Mouse (Mus musculus) MEL-GATA-1-ER (cell line): ENCODE data around the gene Tmem183a.

Experiments used
- DNase-seq: peaks from one replicate; pipeline ENCODE4 v3.0.0-alpha.2; 2012; ENCODE audit warnings: low read depth; ENCODE audit errors: extremely low read depth

Gene Tmem183a

DNA sequence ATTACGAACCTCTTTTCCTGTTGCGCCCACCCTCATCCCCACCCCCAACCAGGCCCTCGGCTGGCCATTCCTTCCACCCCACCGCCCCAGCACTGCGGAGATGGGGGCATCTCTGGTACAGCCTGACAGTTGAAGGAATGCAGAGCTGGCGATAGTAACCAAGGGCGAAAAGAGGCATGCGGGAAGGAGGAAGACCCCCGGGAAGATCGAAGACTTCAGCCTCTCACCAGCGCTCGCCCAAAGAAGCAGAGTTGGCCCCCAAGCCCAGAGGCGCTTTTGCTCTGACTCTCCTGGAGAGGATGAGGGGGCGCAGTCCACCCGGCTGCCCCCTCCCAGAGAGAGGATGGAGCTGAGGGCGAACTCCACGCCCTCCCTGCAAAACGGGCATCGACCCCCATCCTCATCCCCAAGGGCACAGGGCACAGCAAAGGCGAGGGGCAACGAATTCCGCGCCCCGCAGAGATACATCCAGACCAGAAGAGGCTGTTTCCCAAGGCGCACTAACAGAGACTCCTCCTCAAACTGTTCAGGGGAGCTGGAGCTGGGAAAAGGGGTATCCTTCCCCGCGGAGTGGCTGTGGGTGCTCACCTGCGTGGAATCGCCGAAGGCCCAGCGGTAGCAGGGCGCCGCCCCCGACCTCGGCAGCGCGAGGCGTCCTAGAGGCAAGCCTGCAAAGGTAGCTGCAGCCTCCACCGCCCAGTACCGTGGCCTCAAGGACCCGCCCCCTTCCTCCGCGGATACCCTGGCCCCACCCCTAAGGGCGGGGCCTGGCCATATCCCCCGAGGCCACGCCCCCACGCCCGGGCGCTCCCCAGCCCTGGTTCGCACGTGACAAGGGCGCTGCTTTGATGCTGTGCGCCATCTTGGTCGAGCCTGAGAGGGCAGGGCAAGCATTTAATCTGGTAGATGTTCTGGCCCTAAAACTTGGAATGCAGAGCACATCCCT lies 17.5 kb downstream of the Tmem183a start:
- no peak for DNase-seq

DNA sequence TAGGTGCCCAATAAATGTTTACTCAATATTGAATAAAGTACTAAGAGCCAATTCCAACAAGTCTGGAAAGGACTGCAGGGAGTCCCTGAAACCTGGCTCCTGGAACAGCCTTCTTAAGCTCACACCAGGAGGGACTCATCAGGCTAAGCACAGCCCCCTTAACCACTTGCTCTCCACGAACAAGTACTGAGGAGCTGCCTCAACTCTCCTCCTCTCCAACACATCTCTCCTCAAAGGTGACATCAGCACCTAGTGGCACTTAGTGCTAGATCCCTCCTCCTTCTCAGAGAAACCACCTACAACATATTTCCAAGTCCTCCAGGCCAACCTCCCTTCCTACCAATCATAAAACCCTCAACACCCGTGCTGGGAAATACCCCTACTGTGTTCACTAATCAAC lies 18.2 kb downstream of the Tmem183a start:
- no peak for DNase-seq

DNA sequence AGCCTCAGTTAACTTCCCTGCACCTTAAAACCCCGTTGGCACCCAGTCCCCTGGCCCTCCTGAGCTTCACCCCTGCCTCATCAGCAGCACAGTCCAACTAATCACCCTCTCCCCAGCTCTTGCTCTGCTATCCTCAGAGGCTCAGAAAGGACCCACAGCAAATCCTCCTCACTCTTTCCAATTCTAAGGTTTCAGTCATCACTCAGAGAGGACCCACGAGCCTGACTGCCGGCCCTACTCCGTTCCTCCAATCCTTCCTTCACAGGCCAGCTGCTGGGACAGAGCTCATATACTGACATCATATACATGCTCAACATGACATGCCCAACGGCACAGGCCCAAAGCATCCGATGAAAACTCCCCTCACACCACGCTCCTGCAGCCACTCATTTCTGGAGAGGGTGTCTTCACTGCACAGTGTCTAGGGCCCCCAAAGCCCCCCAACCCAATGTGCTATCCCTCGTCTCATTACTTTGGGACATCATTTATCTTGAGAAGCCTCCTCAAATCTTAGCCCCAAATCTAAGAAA lies 18.9 kb downstream of the Tmem183a start:
- DNase-seq = no peak

DNA sequence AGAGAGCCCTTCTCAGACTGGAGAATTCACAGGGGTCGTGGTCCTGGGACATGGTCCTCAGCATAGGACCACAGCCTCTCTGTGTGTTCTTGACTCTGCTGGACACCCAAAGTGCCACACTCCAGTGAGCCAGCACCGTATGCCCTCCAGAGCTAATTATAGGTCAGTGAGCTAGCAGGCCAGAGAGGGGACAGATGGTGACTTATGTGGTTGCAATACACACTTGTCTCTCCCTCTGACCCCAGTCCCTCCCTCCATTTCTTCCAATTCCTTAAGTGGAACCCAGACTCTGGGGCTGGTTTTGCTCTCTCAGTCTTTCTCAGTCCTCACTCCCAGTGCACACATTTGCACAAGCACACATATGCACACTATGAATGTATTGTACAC lies 19.5 kb downstream of the Tmem183a start:
- no peak for DNase-seq

DNA sequence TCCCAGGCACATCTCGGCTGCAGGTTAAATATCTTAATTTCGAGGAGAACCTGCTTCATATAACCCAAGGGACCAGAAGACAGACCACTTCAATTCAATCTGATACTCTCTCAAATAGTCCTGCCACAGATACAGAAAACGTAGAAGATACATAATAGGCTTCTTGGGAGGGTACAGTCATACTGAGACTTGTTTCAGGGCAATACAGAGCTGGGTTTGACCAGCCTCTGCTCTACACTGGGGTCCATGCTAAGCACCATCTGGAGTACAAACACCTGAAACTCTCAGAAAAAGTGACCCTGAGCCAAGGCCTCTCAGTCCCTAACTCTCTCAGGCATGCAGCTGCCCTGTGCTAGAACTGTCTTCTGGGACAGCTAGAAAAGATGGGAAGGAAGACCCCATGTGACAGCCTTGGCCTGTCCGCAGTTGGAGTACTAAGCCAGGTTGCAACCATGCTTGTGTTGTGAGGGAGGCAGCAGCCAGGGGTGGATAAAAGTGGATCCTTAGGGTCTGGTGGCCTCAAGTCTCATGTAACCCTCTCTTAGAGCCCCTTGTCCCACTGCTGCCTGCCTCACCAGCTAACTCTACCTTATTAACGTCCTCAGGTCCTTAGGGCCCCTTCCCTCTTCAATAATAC lies 20.0 kb downstream of the Tmem183a start:
- no peak for DNase-seq

DNA sequence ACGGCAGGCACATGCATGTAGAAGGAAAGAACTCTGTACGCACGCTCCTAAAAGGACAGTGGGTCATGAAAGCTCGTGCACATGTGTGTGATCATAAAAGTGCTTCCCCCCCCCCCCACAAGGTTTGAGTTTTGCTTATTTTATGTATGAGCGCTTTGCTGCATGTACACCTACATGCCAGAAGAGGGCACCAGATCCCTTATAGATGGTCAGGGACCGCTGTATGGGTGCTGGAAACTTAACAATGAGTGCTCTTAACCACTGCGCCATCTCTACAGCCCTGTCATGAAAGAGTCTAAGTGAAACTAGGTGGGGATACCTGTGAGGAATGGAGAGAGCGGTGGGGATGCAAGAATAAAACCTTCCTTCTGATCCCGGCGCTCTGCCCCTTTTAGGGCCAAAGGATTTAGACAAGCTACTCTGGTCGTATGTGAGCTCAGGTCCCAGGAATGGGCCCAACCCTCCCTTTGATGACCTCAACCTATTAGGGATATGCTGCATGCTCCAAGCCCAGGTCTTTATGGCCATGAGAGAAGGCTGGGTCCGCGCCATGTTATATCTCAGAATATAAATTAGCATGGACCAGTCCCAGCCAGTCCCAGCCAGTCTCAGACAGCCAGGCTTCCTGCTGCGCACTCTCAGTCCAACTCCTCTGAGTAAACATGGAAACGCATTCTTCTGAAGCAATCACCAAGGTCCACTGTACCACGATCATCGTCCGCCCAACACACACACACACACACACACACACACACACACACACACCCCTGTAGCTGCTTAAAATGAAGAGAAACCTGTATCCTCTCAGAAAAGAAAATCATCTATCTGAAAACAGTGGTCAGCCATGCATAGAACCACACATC lies 21.8 kb downstream of the Tmem183a start:
- DNase-seq = peak; percentile 21

DNA sequence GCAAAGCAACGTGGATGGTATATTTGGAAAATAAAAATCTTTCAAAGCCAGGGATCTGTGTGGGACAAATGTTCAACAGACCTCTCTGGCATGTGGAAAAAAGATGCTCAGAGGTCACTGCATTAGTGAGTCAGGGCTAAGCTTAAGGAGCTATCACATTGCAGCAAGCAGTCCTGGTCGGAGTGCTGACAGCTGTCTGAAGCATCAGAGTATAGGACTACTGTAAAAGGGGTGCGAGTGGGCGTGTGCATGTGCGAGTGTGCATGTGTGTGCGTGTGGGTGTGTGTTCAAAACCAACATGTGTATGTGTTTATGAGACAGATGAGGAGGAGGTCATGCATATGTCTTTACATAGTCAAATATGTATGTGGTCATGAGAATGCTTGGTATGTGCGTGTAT lies 22.6 kb downstream of the Tmem183a start:
- no peak for DNase-seq

DNA sequence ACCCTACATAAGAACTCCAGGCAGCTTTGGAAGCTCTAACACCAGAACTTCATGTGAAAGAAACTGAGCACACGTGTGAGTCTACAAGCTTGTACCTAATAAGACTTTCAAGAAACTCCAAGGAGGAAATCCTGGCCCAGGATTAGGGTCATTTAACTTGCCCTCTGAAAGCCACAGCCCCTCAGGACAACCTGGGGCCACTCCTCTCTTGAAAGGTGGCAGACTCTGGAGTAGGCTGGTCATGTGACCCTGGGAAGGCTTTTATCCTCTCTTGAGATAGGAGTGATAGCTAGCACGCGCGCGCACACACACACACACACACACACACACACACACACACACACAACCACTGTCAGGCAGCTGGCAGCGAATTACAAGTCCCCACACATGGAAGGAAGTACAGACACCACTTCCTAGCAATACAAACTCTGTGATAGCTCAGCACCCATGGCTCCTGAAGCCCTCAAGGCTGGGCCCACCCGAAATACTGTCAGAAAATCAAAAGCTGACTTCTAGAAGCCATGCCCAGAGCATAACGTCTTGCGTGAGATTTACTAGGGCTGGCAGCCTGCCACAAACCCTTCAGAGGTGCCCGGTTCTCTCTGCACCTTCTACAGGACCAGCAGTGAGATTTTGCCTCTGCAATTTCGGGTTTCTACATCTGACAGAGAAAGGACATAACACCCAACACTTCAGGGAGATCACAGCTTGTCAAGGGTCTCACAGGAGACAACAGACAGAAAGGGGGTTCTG lies 24.6 kb downstream of the Tmem183a start:
- no peak for DNase-seq

DNA sequence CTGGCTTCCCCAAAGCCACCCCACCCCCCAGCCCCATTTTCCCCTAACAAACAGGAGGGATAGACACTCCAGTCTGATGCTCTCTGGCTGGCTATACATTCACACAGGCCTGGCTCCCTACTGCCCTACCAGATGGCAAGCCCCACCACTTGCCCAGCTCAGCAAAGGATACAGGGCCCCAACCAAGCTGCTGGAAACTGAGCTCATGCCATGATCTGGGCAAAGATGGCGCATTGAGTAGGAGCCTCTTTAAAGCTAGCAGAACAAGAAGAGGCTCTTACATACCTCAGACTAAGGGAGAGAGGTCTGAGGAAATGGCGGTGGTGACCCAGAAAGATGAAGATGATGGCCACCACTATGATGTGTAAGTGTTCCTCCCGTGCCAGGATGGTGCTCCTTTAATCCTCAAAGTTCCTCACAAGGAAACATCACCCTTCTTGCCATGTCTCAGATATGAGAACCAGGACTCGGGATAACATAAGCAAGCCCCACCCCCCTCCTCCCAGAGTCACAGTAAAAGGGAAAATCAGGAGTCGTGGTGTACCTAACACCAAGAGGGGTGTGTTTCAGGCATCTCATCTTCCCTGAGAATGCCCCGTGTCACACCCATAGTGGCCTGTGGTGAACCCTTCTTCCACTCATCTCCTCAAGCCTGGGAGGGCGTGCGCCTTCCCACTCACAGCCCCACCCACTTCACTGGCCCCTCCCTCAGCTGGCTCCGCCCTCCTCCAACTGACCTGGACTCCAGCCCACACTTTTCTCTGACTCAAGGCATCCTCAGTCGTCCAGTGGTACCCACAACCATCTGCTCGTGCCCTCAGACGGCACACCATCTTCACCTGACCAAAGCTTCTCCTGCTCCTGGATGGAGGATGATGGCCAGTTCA lies 25.6 kb downstream of the Tmem183a start:
- DNase-seq = no peak

DNA sequence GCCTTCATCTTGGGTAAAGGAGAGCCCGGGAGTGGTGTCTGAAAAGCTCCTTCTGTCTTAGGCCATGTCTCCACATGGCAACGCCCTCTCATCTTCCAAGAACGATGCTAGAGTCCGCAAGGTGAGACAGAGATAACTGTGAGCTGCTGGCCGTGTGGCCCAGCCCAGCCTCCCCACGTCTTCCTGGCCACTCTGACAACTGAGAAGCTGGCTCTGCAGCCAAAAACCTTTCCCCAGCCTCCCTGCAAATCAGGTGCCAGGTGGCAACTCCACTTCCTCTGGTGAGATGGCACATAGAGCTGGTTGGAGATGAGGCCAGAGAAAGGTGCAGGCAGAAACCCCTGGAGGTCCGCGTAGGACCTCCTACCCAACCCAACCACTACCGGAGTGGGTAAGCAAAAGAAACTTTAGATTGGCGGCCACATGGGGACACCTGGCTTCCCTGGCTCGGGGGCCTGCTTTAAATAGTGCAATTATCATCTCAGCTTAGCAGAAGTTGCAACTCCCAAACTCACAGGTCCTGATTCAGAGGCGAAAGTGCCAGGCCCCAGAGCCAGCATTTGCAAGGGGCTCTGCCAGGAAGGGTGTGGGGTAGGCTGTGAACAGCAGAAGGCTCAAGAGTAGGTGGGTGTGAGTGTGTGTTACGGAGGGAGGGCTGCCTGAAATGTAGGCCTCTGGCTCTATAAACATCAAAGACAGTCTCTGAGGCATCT lies 26.4 kb downstream of the Tmem183a start:
- DNase-seq = no peak

DNA sequence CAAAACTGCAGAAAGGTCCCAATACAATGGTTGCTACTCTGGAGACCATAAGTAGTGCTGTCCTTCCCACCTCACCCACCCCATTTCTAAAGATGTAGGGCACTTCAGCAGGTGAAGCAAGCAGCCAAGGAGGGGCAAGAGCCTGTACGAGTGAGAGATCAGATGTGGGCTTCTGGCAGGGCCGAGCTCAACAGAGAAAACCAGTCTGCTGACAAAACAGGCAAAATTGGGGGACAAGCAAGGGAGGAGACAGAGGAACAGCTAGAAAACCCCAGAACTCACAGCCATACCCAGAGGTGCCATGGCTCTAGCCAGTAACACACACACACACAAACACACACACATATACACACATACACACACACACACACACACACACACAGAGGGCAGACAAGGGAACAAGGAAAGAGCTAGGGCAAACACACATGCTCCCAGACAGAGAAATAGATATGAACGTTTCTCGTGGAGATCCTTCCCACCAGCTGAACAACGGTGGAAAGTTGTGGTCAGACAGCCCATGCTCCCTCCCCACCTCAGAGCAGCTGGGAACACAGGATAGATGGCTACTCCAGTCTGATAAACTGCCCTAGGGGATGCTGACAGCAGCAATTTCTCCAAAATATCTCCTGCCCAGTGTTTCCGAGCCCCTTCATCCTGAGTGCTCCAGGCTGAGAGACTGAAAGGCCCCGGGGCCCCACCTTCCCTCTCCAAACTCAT lies 27.5 kb downstream of the Tmem183a start:
- no peak for DNase-seq

DNA sequence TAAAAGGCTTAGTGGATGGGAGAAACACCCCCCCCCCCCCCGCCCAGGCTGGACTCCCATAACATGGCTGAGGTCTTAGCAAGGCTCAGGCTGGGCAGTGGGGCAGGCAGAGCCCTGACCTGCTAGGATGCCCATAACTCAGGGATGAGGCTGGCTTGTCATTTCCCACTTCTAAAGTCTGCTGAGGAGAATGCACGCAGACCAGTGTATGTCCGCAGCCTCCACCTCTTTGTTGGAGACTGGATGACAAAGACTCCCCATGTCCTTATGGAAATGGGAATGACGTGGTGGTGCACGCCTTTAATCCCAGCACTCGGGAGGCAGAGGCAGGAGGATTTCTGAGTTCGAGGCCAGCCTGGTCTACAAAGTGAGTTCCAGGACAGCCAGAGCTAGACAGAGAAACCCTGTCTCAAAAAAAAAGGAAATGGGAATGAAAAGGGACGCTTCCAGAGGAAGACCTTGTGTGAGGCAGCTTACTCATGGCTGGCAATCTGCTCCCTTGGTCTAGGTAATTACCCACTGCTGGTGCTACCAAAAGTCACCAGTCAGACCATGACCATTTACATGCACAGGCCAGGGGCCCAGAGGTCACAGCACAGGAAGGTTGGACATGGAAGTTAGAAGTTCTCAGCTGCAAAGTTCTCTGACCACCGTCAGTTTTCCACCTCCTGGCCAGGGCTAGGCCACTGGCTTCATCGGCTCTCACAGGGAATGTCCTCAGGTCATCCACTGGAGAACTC lies 28.2 kb downstream of the Tmem183a start:
- no peak for DNase-seq

DNA sequence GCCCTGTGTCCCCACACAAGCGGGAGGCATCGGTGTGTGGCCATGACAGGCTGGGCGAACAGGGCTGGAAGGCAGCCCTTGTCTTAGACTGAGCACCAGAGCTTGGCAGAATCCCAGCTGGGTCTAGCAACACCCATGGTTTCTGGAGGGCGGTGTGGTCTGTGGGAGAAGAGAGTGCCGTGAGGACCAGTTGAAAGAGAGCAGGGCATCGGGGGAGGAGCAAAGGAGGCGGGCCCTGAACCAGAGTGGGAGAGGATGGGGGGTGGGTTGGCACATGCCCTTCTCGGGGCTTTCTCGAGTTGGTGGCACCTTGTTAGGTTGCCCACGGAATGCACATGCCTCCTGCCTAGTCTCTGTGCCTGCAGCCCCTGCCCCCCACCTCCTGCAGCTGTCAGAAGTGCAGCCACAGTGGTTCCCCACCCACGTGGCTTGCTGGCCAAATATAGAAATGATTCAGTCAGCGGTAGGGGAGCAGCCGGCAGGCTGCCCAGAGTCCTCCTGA lies 29.0 kb downstream of the Tmem183a start, which contains the start of gene Ppfia4:
Gene Ppfia4, minus strand, starts transcription at position 159 of the 502 bp plus-strand sequence.
- peak; percentile 20 for DNase-seq

DNA sequence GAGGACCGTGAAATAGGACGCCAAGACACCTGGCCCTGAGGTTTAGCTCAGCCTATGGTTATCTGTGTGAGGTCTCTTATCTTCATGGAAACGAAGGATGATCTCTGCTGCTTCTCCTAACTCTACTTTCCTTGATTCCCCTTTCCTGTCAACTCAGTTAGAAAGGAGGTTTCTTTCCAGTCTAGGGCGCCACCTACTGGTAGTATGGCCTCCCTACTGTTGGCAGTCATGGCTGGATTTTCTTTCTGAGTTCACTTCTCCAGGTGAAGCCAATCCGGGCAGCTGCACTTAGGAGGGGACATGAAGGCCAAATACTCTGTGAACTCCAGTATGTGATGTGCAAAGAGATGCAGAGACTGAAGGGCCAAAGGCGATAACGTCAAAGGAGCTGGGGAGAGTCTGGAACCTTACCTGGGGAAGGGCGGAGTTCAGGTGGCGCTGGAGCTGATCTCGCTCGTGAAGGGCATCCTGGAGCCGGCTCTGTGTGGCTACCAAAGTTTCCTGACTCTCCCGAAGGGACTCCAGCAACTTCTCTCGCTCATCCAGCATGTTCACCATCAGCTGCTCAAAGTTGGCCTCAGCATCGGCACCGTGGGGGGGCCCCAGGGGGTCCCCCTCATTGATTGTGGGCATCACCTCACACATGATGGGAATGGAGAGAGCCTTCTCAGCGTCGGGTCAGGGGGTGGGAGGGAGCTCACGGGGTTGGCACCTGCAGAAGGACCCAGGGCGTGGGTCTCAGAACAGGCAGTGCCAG lies 29.7 kb downstream of the Tmem183a start:
- peak; percentile 28 for DNase-seq

DNA sequence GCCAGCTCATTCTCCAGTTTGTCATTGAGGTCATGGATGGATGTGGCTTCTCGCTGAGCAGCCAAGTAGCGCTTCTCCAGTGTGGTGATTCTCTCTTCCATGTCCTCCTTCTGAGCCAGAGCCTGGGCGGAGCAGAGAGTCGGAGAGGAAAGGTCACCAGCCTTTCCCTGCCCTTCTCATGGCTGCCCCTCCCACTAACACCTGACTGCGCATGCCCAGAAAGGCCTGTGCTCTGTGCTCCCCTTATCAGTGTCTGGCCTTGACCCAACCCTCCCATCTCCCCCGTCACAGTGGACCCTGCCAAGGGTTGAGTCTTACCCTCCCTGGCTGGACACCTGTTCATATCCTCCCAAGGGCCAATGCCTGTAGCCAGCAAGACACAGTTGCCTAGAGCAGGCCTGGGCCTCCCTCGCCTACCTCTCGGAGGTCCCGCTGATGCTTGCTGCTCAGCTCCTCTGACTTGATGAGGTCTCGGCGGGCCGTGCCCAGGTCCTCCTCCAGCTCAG lies 34.9 kb downstream of the Tmem183a start:
- no peak for DNase-seq

DNA sequence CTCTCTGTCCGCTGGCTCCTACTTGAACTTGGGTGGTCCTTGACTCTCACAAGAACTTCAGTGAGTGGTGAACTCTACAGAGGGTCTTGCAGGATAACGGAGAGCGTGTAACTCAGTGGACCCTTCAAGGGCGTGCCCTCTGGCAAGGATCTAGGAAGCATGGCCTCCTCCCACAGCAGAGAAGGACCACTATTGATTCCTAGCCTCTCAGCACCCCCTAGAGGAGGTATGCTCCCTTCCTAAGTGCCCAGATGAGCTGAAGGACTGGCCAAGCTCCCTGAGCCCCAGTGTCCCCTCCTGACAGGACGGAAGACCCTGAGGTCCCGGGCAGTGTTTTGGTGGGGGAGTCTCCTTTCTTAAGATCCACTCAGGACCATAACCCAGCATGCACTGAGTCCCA lies 39.2 kb downstream of the Tmem183a start:
- DNase-seq = no peak
